Mouse (Mus musculus) spleen, adult 2 months (tissue): Measurements from ENCODE around the gene She. TPM values are rescaled to one million over a fixed set of nuclear protein-coding genes. Genes with fewer than 3 reads are reported as not detected.

Source experiments
- DNase-seq, 2 experiments: peaks; one replicate each; pipeline versions ENCODE4 v3.0.0 to v3.0.0-alpha.2; 2012 to 2021; ENCODE audit warnings: low spot score in 2 of 2, low read depth in 1 of 2
- H3K27ac ChIP-seq: fragments of 200-500 bp; 2 replicates; pipeline ENCODE4 v1.5.1; 2012; ENCODE audit warnings: low read length, inconsistent platforms; ENCODE audit not compliant: insufficient read depth
- H3K27me3 ChIP-seq: fragments of 200-500 bp; 2 replicates; pipeline ENCODE4 v1.6.1; 2012; ENCODE audit warnings: mild to moderate bottlenecking, moderate library complexity, low read length, inconsistent platforms; ENCODE audit not compliant: control insufficient read depth, insufficient read depth
- H3K36me3 ChIP-seq: fragments of 200-500 bp; 2 replicates; pipeline ENCODE4 v1.6.1; 2012; ENCODE audit warnings: mild to moderate bottlenecking, low read length, inconsistent platforms; ENCODE audit not compliant: control insufficient read depth, insufficient read depth
- H3K4me1 ChIP-seq: fragments of 200-500 bp; 2 replicates; pipeline ENCODE4 v1.6.1; 2011; ENCODE audit warnings: inconsistent platforms; ENCODE audit not compliant: control insufficient read depth, insufficient read depth, insufficient read length
- H3K4me3 ChIP-seq: fragments of 200-500 bp; 2 replicates; pipeline ENCODE4 v1.5.1; 2011; ENCODE audit warnings: mild to moderate bottlenecking, inconsistent platforms; ENCODE audit not compliant: insufficient read depth, insufficient read length; ENCODE audit errors: extremely low read depth
- CTCF ChIP-seq: fragments of 200-500 bp; IDR thresholded peaks from 2 replicates; pipeline ENCODE4 v1.5.1; 2011; ENCODE audit warnings: mild to moderate bottlenecking, inconsistent platforms; ENCODE audit not compliant: insufficient read depth, insufficient read length, insufficient replicate concordance; ENCODE audit errors: extremely low read depth
- POLR2A ChIP-seq: fragments of 200-500 bp; IDR thresholded peaks from 2 replicates; pipeline ENCODE4 v1.6.1; 2011; ENCODE audit warnings: low read depth, low read length, inconsistent platforms
- WGBS: fragments of 180-500 bp; shearing (Covaris S2); methylation state at CpG from one replicate; pipeline ENCODE4 v1.1.7; 2018; 5-methylcytosine and 5-hydroxymethylcytosine counted together
- polyA plus RNA-seq: library from polyadenylated mRNA; depleted of rRNA; stranded (reverse); fragments of >200 nt; gene quantifications from 2 replicates; pipeline ENCODE4 v1.2.3, GENCODE M21; 2012; rRNA removed

The She gene
- polyA plus RNA-seq, 1 experiment: 1.1 TPM

DNA sequence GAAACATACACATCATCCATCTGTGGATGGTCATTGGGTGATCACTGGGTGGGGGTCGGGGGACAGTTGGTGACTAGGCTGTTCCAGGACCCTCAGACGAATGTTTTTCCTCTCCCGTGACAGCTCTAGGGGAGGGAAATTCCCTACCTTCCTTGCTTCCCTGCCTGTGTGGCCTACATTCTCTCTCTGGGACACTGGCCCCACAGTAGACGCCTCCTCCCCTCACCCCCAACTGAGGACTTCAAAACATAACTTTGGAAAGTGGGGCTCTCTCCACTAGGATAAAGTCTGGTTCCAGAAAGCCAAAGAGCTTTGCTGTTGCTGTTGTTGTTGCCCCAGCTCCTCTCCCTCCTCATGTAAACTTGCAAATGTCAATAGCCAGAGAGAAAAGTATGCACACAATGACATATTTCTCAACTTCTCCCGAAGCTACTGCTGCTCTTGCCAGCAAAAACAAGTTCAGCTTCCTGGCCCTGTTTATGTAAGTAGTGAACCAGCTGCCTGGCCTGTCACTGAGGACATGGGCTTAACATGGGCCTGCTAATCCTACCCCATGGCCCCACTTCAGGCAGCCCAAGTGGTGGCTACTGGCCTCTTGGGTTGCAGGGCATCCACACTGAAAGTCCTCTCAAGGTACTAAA, 67.8 kb downstream of the She start:
- H3K4me3 ChIP-seq: no peak overlapping the region
- H3K36me3 ChIP-seq: no peaks in the 10 kb centered on the region
- TF ChIP-seq POLR2A (no peak), CTCF (no peak)
- DNase-seq: no peak
- peaks cover 13% of the 10 kb centered on the region; the same call in 1 of the 2 replicates for H3K4me1 ChIP-seq
- no peaks in the 10 kb centered on the region for H3K27me3 ChIP-seq
- WGBS: 79% methylated on average over 5 of the region's 5 CpGs
- peak overlapping the region; percentile 25; the same call in 1 of the 2 replicates for H3K27ac ChIP-seq

DNA sequence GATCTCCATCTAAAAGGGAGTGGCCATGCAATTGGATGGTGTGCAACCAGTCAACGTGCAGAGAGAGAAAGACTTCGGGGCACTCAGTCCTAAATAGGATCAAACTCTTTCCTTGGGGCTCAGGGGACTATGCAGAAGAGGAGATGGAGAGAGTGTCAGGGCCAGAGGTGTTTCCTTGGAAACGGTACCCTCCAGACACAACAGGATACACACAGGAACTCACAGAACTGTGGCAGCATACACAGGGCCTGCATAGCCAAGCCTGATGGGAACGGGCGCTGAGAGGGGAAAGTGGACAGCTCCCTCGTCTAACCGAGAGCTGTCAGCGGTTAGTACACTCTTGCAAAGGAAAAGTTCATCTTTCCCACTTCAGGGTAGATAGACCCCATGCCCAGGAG, 68.3 kb downstream of the She start:
- WGBS: 82% methylated on average over 8 of the region's 8 CpGs
- H3K36me3 ChIP-seq: no peaks in the 10 kb centered on the region
- peak overlapping the region; percentile 25; the same call in 1 of the 2 replicates for H3K27ac ChIP-seq
- H3K4me1 ChIP-seq: peaks cover 13% of the 10 kb centered on the region; the same call in 1 of the 2 replicates
- no peak overlapping the region for H3K4me3 ChIP-seq
- DNase-seq: no peak
- TF ChIP-seq POLR2A: no peak
- TF ChIP-seq CTCF: no peak
- no peaks in the 10 kb centered on the region for H3K27me3 ChIP-seq

DNA sequence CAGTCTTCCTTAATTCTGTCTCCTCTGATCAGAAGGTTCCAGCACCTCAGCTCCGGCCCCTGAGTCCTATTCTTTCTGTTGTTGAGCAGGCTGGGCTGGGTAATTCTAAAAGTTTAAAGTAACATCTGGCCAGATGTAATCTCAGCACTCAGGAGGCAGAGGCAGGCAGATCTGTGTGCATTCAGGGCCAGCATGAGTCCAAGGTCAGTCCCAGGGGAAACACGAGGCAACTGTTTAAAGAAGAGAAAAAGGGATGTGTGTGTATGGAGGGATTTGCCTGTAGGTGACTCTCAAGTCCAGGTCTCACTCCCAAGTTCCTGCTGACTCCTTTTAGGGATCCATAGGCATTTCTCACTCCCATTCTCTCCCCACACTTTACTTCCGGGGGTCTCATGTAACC, 76.7 kb downstream of the She start:
- H3K27me3 ChIP-seq: no peaks in the 10 kb centered on the region

More for the DNA sequence above, 76.7 kb downstream of the She start:
- no peak overlapping the region for H3K4me3 ChIP-seq
- H3K36me3 ChIP-seq: no peaks in the 10 kb centered on the region
- 0 out of 2 replicates have a peak overlapping the region, but pooled peaks have one; percentile 16 for H3K27ac ChIP-seq
- 80% methylated on average over 3 of the region's 3 CpGs for WGBS
- no peak for DNase-seq
- TF ChIP-seq CTCF (no peak), POLR2A (no peak)
- peaks cover 44% of the 10 kb centered on the region for H3K4me1 ChIP-seq

Other genes starting within 250 kb of the She start
- 40.5 and 45.0 TPM in 2 replicates for gene Adar, start 116.3 kb upstream of the She start, polyA plus RNA-seq
- 1.4 and 1.6 TPM in 2 replicates for gene Chrnb2, start 66.7 kb upstream of the She start, polyA plus RNA-seq
- gene Ube2q1, start 57.8 kb upstream of the She start, polyA plus RNA-seq: 23.8 and 26.5 TPM in 2 replicates
- 21.4 and 25.6 TPM in 2 replicates for gene Il6ra, start 81.8 kb downstream of the She start, polyA plus RNA-seq
- 49.3 and 66.0 TPM in 2 replicates for gene Atp8b2, start 132.1 kb downstream of the She start, polyA plus RNA-seq
- gene Hax1, start 167.4 kb downstream of the She start, polyA plus RNA-seq: 25.1 and 28.1 TPM in 2 replicates
- gene 4933434E20Rik, start 220.3 kb downstream of the She start, polyA plus RNA-seq: 24.0 and 24.5 TPM in 2 replicates
- gene Ubap2l, start 221.3 kb downstream of the She start, polyA plus RNA-seq: 81.5 and 85.5 TPM in 2 replicates
- gene Tpm3, start 241.3 kb downstream of the She start, polyA plus RNA-seq: 127 and 141 TPM in 2 replicates